Mouse (Mus musculus): ENCODE results near the gene Galntl6. TPM values are rescaled to one million over a fixed set of nuclear protein-coding genes. Genes with fewer than 3 reads are reported as not detected.

Galntl6 gene
- polyA plus RNA-seq, 1 experiment = not detected

- no peaks in the 10 kb centered on the region for H3K9me3 ChIP-seq (ENCODE audit: control insufficient read depth, low read length)
- H3K4me3 ChIP-seq (replicated peaks) = no peak overlapping the region
- no peaks in the 10 kb centered on the region for H3K36me3 ChIP-seq (ENCODE audit: control insufficient read depth)
- TF ChIP-seq TAL1 (IDR thresholded peaks at IDR 0.05; ENCODE audit: low read length) (no peak), GATA1 (IDR thresholded peaks at IDR 0.05; ENCODE audit: low read length) (no peak)
- no peaks in the 10 kb centered on the region for H3K27me3 ChIP-seq (ENCODE audit: control insufficient read depth)
- H3K4me1 ChIP-seq (ENCODE audit: control insufficient read depth) = peaks cover 13% of the 10 kb centered on the region
These were observed 1111.2 kb downstream of the Galntl6 start for GRCm38 (mm10) chr8:57801197-57801596.

GRCm38 (mm10) chr8:57800327-57800726, 1112.1 kb downstream of the Galntl6 start:
- no peak for TF ChIP-seq TAL1 (IDR thresholded peaks at IDR 0.05; ENCODE audit: low read length)
- TF ChIP-seq GATA1 (IDR thresholded peaks at IDR 0.05; ENCODE audit: low read length) = no peak
- H3K27me3 ChIP-seq (ENCODE audit: control insufficient read depth) = no peaks in the 10 kb centered on the region
- no peaks in the 10 kb centered on the region for H3K36me3 ChIP-seq (ENCODE audit: control insufficient read depth)
- H3K4me1 ChIP-seq (ENCODE audit: control insufficient read depth) = peaks cover 9% of the 10 kb centered on the region
- no peak overlapping the region for H3K4me3 ChIP-seq (replicated peaks)
- H3K9me3 ChIP-seq (ENCODE audit: control insufficient read depth, low read length) = no peaks in the 10 kb centered on the region

DNA sequence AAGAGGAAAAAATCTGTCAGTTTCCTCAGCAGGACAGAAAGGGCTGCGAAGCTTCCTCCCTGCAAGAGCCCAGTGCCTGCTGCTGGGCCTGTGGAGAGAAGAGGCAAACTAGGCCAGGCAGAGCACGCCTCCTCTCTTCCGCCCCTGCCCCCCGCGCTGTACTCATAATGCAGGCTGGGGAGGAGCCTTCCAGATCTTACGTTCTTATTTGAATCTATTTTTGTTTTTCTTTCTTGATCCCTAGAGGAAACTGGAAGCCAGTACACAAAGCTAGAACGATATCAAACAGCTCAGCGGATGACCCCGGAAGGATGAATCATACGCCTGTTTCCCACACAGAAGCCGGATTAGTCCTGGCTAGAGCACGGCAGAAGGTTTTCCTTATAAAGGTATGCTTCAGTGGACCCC, 1112.6 kb downstream of the Galntl6 start:
- TF ChIP-seq GATA1 (IDR thresholded peaks at IDR 0.05; ENCODE audit: low read length) = no peak
- no peak for TF ChIP-seq TAL1 (IDR thresholded peaks at IDR 0.05; ENCODE audit: low read length)
- Histone ChIP-seq H3K4me1 (ENCODE audit: control insufficient read depth) (peaks cover 6% of the 10 kb centered on the region), H3K9me3 (ENCODE audit: control insufficient read depth, low read length) (no peaks in the 10 kb centered on the region), H3K36me3 (ENCODE audit: control insufficient read depth) (no peaks in the 10 kb centered on the region), H3K4me3 (replicated peaks) (peak overlapping the region; percentile 41), H3K27me3 (ENCODE audit: control insufficient read depth) (no peaks in the 10 kb centered on the region)

DNA sequence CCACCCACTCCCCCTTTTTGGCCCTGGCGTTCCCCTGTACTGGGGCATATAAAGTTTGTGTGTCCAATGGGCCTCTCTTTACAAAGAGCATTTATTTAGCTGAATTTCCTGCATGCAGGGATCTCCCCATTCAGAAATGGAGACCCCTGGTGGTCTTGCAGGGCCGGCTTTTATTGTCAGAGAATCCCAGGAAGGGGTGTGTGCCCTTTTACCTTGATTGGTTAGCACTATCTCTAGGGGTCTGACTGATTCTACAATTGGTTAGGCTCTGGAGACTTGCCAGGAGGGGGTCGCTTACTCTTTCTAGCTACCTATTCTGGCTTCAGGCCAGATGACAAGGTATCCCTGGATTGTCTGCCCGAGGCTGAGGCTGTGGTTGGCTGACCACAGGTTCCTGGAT, 1119.0 kb downstream of the Galntl6 start:
- H3K4me3 ChIP-seq (replicated peaks) = no peak overlapping the region
- no peaks in the 10 kb centered on the region for H3K36me3 ChIP-seq (ENCODE audit: control insufficient read depth)
- H3K27me3 ChIP-seq (ENCODE audit: control insufficient read depth) = no peaks in the 10 kb centered on the region
- no peaks in the 10 kb centered on the region for H3K9me3 ChIP-seq (ENCODE audit: control insufficient read depth, low read length)
- no peaks in the 10 kb centered on the region for H3K4me1 ChIP-seq (ENCODE audit: control insufficient read depth)
- no peak for TF ChIP-seq GATA1 (IDR thresholded peaks at IDR 0.05; ENCODE audit: low read length)
- no peak for TF ChIP-seq TAL1 (IDR thresholded peaks at IDR 0.05; ENCODE audit: low read length)

DNA sequence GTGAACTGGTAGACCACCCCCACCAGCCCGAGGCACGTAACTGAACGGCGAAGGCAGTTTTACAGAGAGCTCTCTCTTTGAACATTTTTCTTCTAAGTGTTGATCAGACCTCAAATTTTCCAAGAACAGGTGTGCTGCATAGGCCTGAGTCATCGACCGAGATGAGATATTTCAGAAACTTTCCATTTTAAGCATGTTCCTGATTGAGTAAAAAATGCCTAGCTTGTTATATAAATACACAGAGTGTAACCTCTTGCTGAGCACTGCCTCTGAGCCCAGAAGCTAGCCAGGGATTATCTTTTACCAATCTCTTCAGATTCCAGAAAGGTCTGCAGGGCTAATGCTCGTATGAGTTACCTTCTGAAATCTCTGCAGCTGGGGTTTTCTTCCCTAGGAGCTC, 1120.2 kb downstream of the Galntl6 start:
- no peaks in the 10 kb centered on the region for H3K27me3 ChIP-seq (ENCODE audit: control insufficient read depth)
- H3K4me3 ChIP-seq (replicated peaks) = no peak overlapping the region
- no peaks in the 10 kb centered on the region for H3K4me1 ChIP-seq (ENCODE audit: control insufficient read depth)
- no peaks in the 10 kb centered on the region for H3K9me3 ChIP-seq (ENCODE audit: control insufficient read depth, low read length)
- no peaks in the 10 kb centered on the region for H3K36me3 ChIP-seq (ENCODE audit: control insufficient read depth)
- TF ChIP-seq TAL1 (IDR thresholded peaks at IDR 0.05; ENCODE audit: low read length) (no peak), GATA1 (IDR thresholded peaks at IDR 0.05; ENCODE audit: low read length) (no peak)

- Histone ChIP-seq H3K4me1 (ENCODE audit: control insufficient read depth) (no peaks in the 10 kb centered on the region), H3K27me3 (ENCODE audit: control insufficient read depth) (no peaks in the 10 kb centered on the region), H3K36me3 (ENCODE audit: control insufficient read depth) (no peaks in the 10 kb centered on the region), H3K4me3 (replicated peaks) (no peak overlapping the region), H3K9me3 (ENCODE audit: control insufficient read depth, low read length) (no peaks in the 10 kb centered on the region)
- TF ChIP-seq GATA1 (IDR thresholded peaks at IDR 0.05; ENCODE audit: low read length) = no peak
- TF ChIP-seq TAL1 (IDR thresholded peaks at IDR 0.05; ENCODE audit: low read length) = no peak
These were observed 1121.1 kb downstream of the Galntl6 start for GRCm38 (mm10) chr8:57791309-57791721.

DNA sequence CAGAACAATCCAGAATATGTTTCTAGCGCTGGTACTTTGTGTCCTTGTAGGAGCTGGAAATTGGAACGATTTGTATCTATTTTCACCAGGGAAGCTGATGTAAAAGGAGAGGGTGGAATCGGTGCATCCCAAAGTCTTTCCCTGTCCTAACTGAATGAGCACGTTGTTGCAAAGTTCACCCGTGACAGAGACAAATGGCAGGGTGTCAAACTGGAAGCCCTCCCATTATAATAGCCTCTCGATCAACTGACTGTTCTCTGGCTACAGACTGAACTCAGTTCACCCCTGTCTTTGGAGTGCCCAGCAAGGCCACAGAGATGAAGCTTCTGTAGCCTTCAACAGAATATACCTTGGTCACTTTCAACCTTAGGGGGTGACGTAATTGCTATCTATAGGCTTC, 1132.9 kb downstream of the Galntl6 start:
- H3K4me3 ChIP-seq (replicated peaks) = no peak overlapping the region
- no peaks in the 10 kb centered on the region for H3K27me3 ChIP-seq (ENCODE audit: control insufficient read depth)
- H3K36me3 ChIP-seq (ENCODE audit: control insufficient read depth) = no peaks in the 10 kb centered on the region
- TF ChIP-seq TAL1 (IDR thresholded peaks at IDR 0.05; ENCODE audit: low read length) (no peak), GATA1 (IDR thresholded peaks at IDR 0.05; ENCODE audit: low read length) (no peak)
- no peaks in the 10 kb centered on the region for H3K9me3 ChIP-seq (ENCODE audit: control insufficient read depth, low read length)
- no peaks in the 10 kb centered on the region for H3K4me1 ChIP-seq (ENCODE audit: control insufficient read depth)

DNA sequence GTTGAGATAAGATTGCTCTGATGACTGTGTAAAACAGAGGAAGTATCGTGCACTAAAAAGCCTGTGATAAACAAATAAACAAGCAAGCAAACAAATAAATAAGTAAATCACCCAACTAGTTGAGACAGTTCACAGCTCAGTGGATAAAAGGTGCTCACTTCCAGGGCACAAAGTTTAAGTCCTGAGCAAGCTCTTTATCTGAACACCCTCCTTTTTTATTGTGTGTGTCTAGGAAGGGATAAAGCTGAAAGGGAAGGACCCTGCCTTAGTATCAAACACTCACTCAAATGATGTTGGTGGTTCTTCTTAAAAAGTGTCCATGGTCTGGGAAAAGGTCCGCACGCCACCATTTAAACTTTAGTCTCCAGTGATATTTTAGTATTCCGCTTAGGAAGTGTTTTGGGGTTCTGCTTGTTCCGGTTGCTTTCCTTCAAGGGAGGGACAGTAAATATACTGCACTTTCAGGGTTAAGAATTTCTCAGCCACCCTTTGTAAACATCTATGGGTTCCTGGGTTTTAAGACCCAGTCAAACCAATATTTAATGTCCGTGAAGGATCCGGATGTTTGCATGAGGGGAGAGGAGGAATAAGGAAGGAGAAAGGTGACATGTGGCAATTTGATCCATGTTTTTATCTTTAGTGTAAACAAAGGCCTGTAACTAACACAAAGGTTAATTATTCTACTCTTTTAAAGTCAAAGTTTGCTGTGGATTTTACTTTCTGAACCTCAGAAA, 1134.3 kb downstream of the Galntl6 start:
- Histone ChIP-seq H3K9me3 (ENCODE audit: control insufficient read depth, low read length) (no peaks in the 10 kb centered on the region), H3K4me1 (ENCODE audit: control insufficient read depth) (no peaks in the 10 kb centered on the region), H3K27me3 (ENCODE audit: control insufficient read depth) (no peaks in the 10 kb centered on the region), H3K4me3 (replicated peaks) (no peak overlapping the region), H3K36me3 (ENCODE audit: control insufficient read depth) (no peaks in the 10 kb centered on the region)
- no peak for TF ChIP-seq TAL1 (IDR thresholded peaks at IDR 0.05; ENCODE audit: low read length)

- H3K4me3 ChIP-seq (replicated peaks) = no peak overlapping the region
- H3K4me1 ChIP-seq (ENCODE audit: control insufficient read depth) = no peaks in the 10 kb centered on the region
- H3K9me3 ChIP-seq (ENCODE audit: control insufficient read depth, low read length) = no peaks in the 10 kb centered on the region
- no peaks in the 10 kb centered on the region for H3K36me3 ChIP-seq (ENCODE audit: control insufficient read depth)
- H3K27me3 ChIP-seq (ENCODE audit: control insufficient read depth) = no peaks in the 10 kb centered on the region
- TF ChIP-seq GATA1 (IDR thresholded peaks at IDR 0.05; ENCODE audit: low read length) = no peak
- no peak for TF ChIP-seq TAL1 (IDR thresholded peaks at IDR 0.05; ENCODE audit: low read length)
These were observed 1135.7 kb downstream of the Galntl6 start for GRCm38 (mm10) chr8:57776723-57777122.
